Mouse (Mus musculus) left cerebral cortex, adult 8-10 months (tissue): ENCODE measurements around the gene Mpzl1. TPM values are rescaled to one million over a fixed set of nuclear protein-coding genes. Genes with fewer than 3 reads are reported as not detected.

ENCODE experiments used
- DNase-seq, 2 experiments: peaks; one replicate each; pipeline ENCODE4 v3.0.0; 2022; ENCODE audit warnings: low spot score in 2 of 2
- total RNA-seq, 4 experiments: library from RNA; stranded (reverse); gene quantifications; 2 replicates each; pipeline ENCODE4 v1.2.4; 2022

Gene Mpzl1
- total RNA-seq, 4 experiments from 2014 or later = 25.9 to 34.9 (median 28.8) TPM

- DNase-seq = no peak
Observed at GRCm38 (mm10) chr1:165616652-165617051, 17.7 kb downstream of the Mpzl1 start.

- no peak for DNase-seq
Observed at GRCm38 (mm10) chr1:165614793-165615192, 19.5 kb downstream of the Mpzl1 start.

GRCm38 (mm10) chr1:165613926-165614325 lies 20.4 kb downstream of the Mpzl1 start:
- DNase-seq = no peak

GRCm38 (mm10) chr1:165612714-165613113 lies 21.6 kb downstream of the Mpzl1 start:
- DNase-seq = no peak

- no peak for DNase-seq
Observed at GRCm38 (mm10) chr1:165610321-165610999, 23.9 kb downstream of the Mpzl1 start.

GRCm38 (mm10) chr1:165609495-165610320 lies 24.6 kb downstream of the Mpzl1 start:
- DNase-seq = no peak

GRCm38 (mm10) chr1:165608904-165609303 lies 25.4 kb downstream of the Mpzl1 start:
- DNase-seq = no peak

- no peak for DNase-seq
Observed at GRCm38 (mm10) chr1:165605774-165606173, 28.6 kb downstream of the Mpzl1 start.

GRCm38 (mm10) chr1:165605108-165605507 lies 29.2 kb downstream of the Mpzl1 start:
- DNase-seq = no peak

GRCm38 (mm10) chr1:165604203-165604602 lies 30.1 kb downstream of the Mpzl1 start:
- DNase-seq = no peak

- DNase-seq = no peak
Observed at GRCm38 (mm10) chr1:165603218-165603617, 31.1 kb downstream of the Mpzl1 start.

- DNase-seq = no peak
Observed at GRCm38 (mm10) chr1:165601775-165602280, 32.5 kb downstream of the Mpzl1 start.

- DNase-seq = no peak
Observed at GRCm38 (mm10) chr1:165594699-165595421, 39.5 kb downstream of the Mpzl1 start.

GRCm38 (mm10) chr1:165592295-165593082 lies 41.8 kb downstream of the Mpzl1 start:
- DNase-seq = no peak

GRCm38 (mm10) chr1:165590760-165591159 lies 43.6 kb downstream of the Mpzl1 start:
- DNase-seq = no peak

- no peak for DNase-seq
Observed at GRCm38 (mm10) chr1:165589280-165590048, 44.9 kb downstream of the Mpzl1 start.

GRCm38 (mm10) chr1:165587845-165588244 lies 46.5 kb downstream of the Mpzl1 start:
- no peak for DNase-seq

GRCm38 (mm10) chr1:165586366-165586765 lies 48.0 kb downstream of the Mpzl1 start:
- no peak for DNase-seq

- DNase-seq = no peak
Observed at GRCm38 (mm10) chr1:165585389-165586104, 48.8 kb downstream of the Mpzl1 start.
